Mouse (Mus musculus) activated CD4-positive, CD25-positive, alpha-beta regulatory T cell, adult 4 months (primary cell): ENCODE measurements around the gene Acad10. TPM values are rescaled to one million over a fixed set of nuclear protein-coding genes. Genes with fewer than 3 reads are reported as not detected.
"Not testable (repeated sequence)": the region's sequence is repeated elsewhere in the genome, so short reads cannot be mapped to it uniquely, and the experiment has no call there.

ENCODE experiments used
- ATAC-seq: one replicate; pipeline ENCODE4 v1.8.0; 2017
- polyA plus RNA-seq, 2 experiments: library from polyadenylated mRNA; unstranded; fragments of 100-300 nt; shearing (Covaris generic); gene quantifications; one replicate each; pipeline ENCODE4 v1.2.1; 2017

The Acad10 gene
- 1 to 10 TPM; 2.3 to 6.0 TPM for polyA plus RNA-seq

GRCm38 (mm10) chr5:121660059-121660896 is at the start of gene Acad10, which contains the start of gene Brap:
Acad10 (minus strand) TSS chr5:121660514.
Brap (plus strand) TSS chr5:121660563.
- ATAC-seq, result peak; percentile 84

GRCm38 (mm10) chr5:121704512-121705248 is 44.4 kb upstream of the Acad10 start:
- ATAC-seq, result no peak

GRCm38 (mm10) chr5:121703341-121703740 is 43.0 kb upstream of the Acad10 start:
- ATAC-seq, result no peak

GRCm38 (mm10) chr5:121701111-121701769 is 40.9 kb upstream of the Acad10 start:
- no peak for ATAC-seq

- ATAC-seq, result no peak
Measured at GRCm38 (mm10) chr5:121700496-121700895, 40.2 kb upstream of the Acad10 start.

- ATAC-seq, result no peak
Measured at GRCm38 (mm10) chr5:121699891-121700290, 39.6 kb upstream of the Acad10 start.

GRCm38 (mm10) chr5:121696761-121697160 is 36.4 kb upstream of the Acad10 start:
- no peak for ATAC-seq

- no peak for ATAC-seq
Measured at GRCm38 (mm10) chr5:121692897-121693296, 32.6 kb upstream of the Acad10 start.

GRCm38 (mm10) chr5:121691436-121691835 is 31.1 kb upstream of the Acad10 start:
- ATAC-seq, result not testable (repeated sequence)

- no peak for ATAC-seq
Measured at GRCm38 (mm10) chr5:121690482-121691211, 30.3 kb upstream of the Acad10 start.

- no peak for ATAC-seq
Measured at GRCm38 (mm10) chr5:121686113-121686898, 26.0 kb upstream of the Acad10 start.

- ATAC-seq, result no peak
Measured at GRCm38 (mm10) chr5:121685495-121685894, 25.2 kb upstream of the Acad10 start.

GRCm38 (mm10) chr5:121682250-121682649 is 21.9 kb upstream of the Acad10 start:
- no peak for ATAC-seq

GRCm38 (mm10) chr5:121670412-121670811 is 10.1 kb upstream of the Acad10 start:
- no peak for ATAC-seq

- ATAC-seq, result no peak
Measured at GRCm38 (mm10) chr5:121668411-121668810, 8.1 kb upstream of the Acad10 start.

GRCm38 (mm10) chr5:121667067-121667466 is 6.8 kb upstream of the Acad10 start:
- no peak for ATAC-seq

GRCm38 (mm10) chr5:121664971-121665370 is 4.7 kb upstream of the Acad10 start:
- no peak for ATAC-seq

GRCm38 (mm10) chr5:121664078-121664477 is 3.8 kb upstream of the Acad10 start:
- ATAC-seq, result no peak

- ATAC-seq, result no peak
Measured at GRCm38 (mm10) chr5:121663456-121663855, 3.1 kb upstream of the Acad10 start.

GRCm38 (mm10) chr5:121661494-121661893 is 1.2 kb upstream of the Acad10 start:
- no peak for ATAC-seq

GRCm38 (mm10) chr5:121660897-121661254 is 562 bp upstream of the Acad10 start:
- peak; percentile 67 for ATAC-seq

- ATAC-seq, result not testable (repeated sequence)
Measured at GRCm38 (mm10) chr5:121657656-121658055, 2.7 kb downstream of the Acad10 start.
